In the genomic region with DNA sequence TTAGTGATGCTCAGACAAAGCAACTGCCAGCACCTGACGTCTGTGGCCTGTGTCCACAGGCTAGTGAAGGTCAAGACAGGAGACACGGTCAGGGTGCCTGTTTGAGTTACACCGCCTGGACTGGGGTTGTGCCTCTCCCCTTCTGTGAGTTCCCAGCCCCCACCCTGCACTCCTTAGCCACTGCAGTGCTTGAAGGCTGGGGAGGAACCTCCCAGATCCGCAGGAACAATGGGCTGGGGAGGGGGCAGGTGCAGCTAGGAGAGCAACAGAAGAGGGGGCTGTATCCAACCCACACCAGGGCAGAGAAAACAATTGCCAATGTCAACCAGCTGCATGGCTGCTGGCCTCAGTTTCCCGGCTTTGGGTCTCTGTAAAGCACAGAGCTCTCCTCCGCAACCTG, we compare ENCODE assay signal across 8 mouse cellular contexts.
DNase-seq lines count a peak whose midpoint lies in the region; ATAC-seq and TF ChIP-seq lines count a peak whose summit lies in the region.

No protein-coding gene starts in this region.

- TF ChIP-seq POLR2A in cerebellum, adult 2 months (IDR thresholded peaks at IDR 0.05; ENCODE audit: borderline replicate concordance, insufficient read depth, low read length): no peak

- no peak for TF ChIP-seq CTCF in cerebellum, adult 2 months (IDR thresholded peaks at IDR 0.05; ENCODE audit: borderline replicate concordance, insufficient read depth, low read depth, low read length)

- H3K9ac ChIP-seq in lung, embryonic 16.5 days (ENCODE audit: low read length): no peak overlapping the region
- H3K9ac ChIP-seq in intestine, embryonic 16.5 days (ENCODE audit: low read depth, low read length): peak overlapping the region; percentile 71
- no peak overlapping the region for H3K9ac ChIP-seq in stomach, embryonic 15.5 days

- H3K4me1 ChIP-seq in cerebellum, adult 2 months (ENCODE audit: control insufficient read depth, insufficient read depth, low read length): peaks cover 10% of the 10 kb centered on the region
- peaks cover 13% of the 10 kb centered on the region for H3K4me1 ChIP-seq in lung, embryonic 16.5 days (replicated peaks; ENCODE audit: control insufficient read depth, insufficient read depth, low read length)
- H3K4me1 ChIP-seq in intestine, embryonic 16.5 days (ENCODE audit: control insufficient read depth, insufficient read depth, low read length): peaks cover 19% of the 10 kb centered on the region
- H3K4me1 ChIP-seq in stomach, embryonic 15.5 days: peaks cover 19% of the 10 kb centered on the region

- ATAC-seq in lung, embryonic 16.5 days (ENCODE audit: low read depth): no peak
- ATAC-seq in intestine, embryonic 16.5 days: no peak
- ATAC-seq in stomach, embryonic 15.5 days (ENCODE audit: insufficient read depth, low FRiP score, low read depth): no peak

- H3K36me3 ChIP-seq in lung, embryonic 16.5 days (ENCODE audit: control insufficient read depth, insufficient read depth, low read length): no peaks in the 10 kb centered on the region
- no peaks in the 10 kb centered on the region for H3K36me3 ChIP-seq in intestine, embryonic 16.5 days (ENCODE audit: control insufficient read depth, insufficient read depth, low read length)
- H3K36me3 ChIP-seq in stomach, embryonic 15.5 days: no peaks in the 10 kb centered on the region

- no peaks in the 10 kb centered on the region for H3K27me3 ChIP-seq in cerebellum, adult 2 months (ENCODE audit: control insufficient read depth, insufficient read depth, low read length)
- no peaks in the 10 kb centered on the region for H3K27me3 ChIP-seq in lung, embryonic 16.5 days (ENCODE audit: control insufficient read depth, insufficient read depth, low read depth, low read length)
- H3K27me3 ChIP-seq in intestine, embryonic 16.5 days (replicated peaks; ENCODE audit: control insufficient read depth, insufficient read depth, low read length): peaks cover 5% of the 10 kb centered on the region; the same call in 1 of the 2 replicates
- no peaks in the 10 kb centered on the region; the same call in 1 of the 2 replicates for H3K27me3 ChIP-seq in stomach, embryonic 15.5 days (replicated peaks)

- H3K9me3 ChIP-seq in lung, embryonic 16.5 days (ENCODE audit: control insufficient read depth, low read length): no peaks in the 10 kb centered on the region
- H3K9me3 ChIP-seq in intestine, embryonic 16.5 days (ENCODE audit: control insufficient read depth, low read length): no peaks in the 10 kb centered on the region
- H3K9me3 ChIP-seq in stomach, embryonic 15.5 days: no peaks in the 10 kb centered on the region

- H3K4me3 ChIP-seq in cerebellum, adult 2 months (replicated peaks; ENCODE audit: insufficient read depth, low read depth, low read length): peak overlapping the region; percentile 75
- 0 out of 2 replicates have a peak overlapping the region, but pooled peaks have one; percentile 63 for H3K4me3 ChIP-seq in lung, embryonic 16.5 days (ENCODE audit: low read length)
- peak overlapping the region; percentile 75 for H3K4me3 ChIP-seq in intestine, embryonic 16.5 days (ENCODE audit: low read length)
- peak overlapping the region; percentile 66 for H3K4me3 ChIP-seq in stomach, embryonic 15.5 days (replicated peaks)

- H3K4me2 ChIP-seq in lung, embryonic 16.5 days (ENCODE audit: low read depth, low read length): peak overlapping the region; percentile 89
- peak overlapping the region; percentile 93 for H3K4me2 ChIP-seq in intestine, embryonic 16.5 days (ENCODE audit: low read depth, low read length)
- H3K4me2 ChIP-seq in stomach, embryonic 15.5 days: peak overlapping the region; percentile 97

- no peak for DNase-seq in cerebellum, adult 2 months
- no peak for DNase-seq in cerebellum, postnatal 14 days
- DNase-seq in lung, postnatal 36 days: no peak
- no peak for DNase-seq in Muller cell, postnatal 12 days (ENCODE audit: inconsistent ontology term)
- no peak for DNase-seq in lung, postnatal 14 days

- no peak overlapping the region for H3K27ac ChIP-seq in cerebellum, adult 2 months (ENCODE audit: insufficient read depth, low read length)
- no peak overlapping the region for H3K27ac ChIP-seq in lung, embryonic 16.5 days (ENCODE audit: low read length)
- H3K27ac ChIP-seq in intestine, embryonic 16.5 days (ENCODE audit: low read length): no peak overlapping the region
- no peak overlapping the region for H3K27ac ChIP-seq in stomach, embryonic 15.5 days

- WGBS in cerebellum, adult 2 months: 47% methylated on average over 6 of the region's 6 CpGs
- 20% methylated on average over 6 of the region's 6 CpGs for WGBS in lung, embryonic 16.5 days
- 20% methylated on average over 6 of the region's 6 CpGs for WGBS in intestine, embryonic 16.5 days
- 28% methylated on average over 6 of the region's 6 CpGs for WGBS in stomach, embryonic 15.5 days
